Mouse (Mus musculus): Measurements from ENCODE around the gene Mag. TPM values are rescaled to one million over a fixed set of nuclear protein-coding genes. Genes with fewer than 3 reads are reported as not detected.

Mag gene
- total and polyA plus RNA-seq, 2 experiments from 2014 or later = 5.7 to 14.9 TPM

GRCm38 (mm10) chr7:30920217-30920616 lies 5.5 kb upstream of the Mag start:
- no peak overlapping the region for H3K27ac ChIP-seq (ENCODE audit: low read depth, low read length)
- no peaks in the 10 kb centered on the region for H3K36me3 ChIP-seq (ENCODE audit: insufficient read depth, low read length)
- H3K4me3 ChIP-seq (ENCODE audit: low read depth, low read length) = no peak overlapping the region
- H3K27me3 ChIP-seq (ENCODE audit: insufficient read depth, low read length) = no peaks in the 10 kb centered on the region
- ATAC-seq (ENCODE audit: low FRiP score) (no peak), DNase-seq (ENCODE audit: low spot score) (no peak)
- WGBS = 56% methylated on average over 3 of the region's 3 CpGs
- H3K9ac ChIP-seq (replicated peaks; ENCODE audit: low read length, poor library complexity, severe bottlenecking) = no peak overlapping the region
- H3K4me2 ChIP-seq (ENCODE audit: low read depth, low read length, poor library complexity, severe bottlenecking) = no peak overlapping the region
- TF ChIP-seq CTCF (IDR thresholded peaks at IDR 0.05) = no peak
- H3K4me1 ChIP-seq (ENCODE audit: insufficient read depth, low read length) = no peaks in the 10 kb centered on the region
- no peaks in the 10 kb centered on the region for H3K9me3 ChIP-seq (ENCODE audit: low read length)

DNA sequence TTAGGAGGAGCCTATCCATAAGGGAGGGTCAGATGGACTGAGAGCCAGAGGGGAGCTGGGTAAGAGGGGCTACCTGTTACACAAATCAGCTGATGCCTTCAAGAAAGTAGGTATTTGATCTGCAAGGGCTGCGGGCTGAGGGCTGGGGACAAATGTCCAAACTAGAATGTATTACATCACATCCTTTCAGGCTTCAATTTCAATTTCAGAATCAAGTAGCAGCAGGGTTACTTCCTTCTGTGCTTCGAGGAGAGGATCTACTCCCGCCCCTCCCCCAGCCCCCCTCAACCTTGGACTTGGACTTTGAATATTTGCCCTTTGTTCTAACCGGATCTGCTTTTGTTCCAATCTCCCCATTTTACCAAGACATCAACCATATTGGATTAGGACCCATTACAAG lies 2.5 kb upstream of the Mag start:
- 42% methylated on average over 4 of the region's 4 CpGs for WGBS
- no peak for ATAC-seq (ENCODE audit: low FRiP score)

GRCm38 (mm10) chr7:30916713-30917112 lies 2.0 kb upstream of the Mag start:
- H3K4me3 ChIP-seq (ENCODE audit: low read depth, low read length) = no peak overlapping the region
- no peak overlapping the region for H3K27ac ChIP-seq (ENCODE audit: low read depth, low read length)
- H3K9me3 ChIP-seq (ENCODE audit: low read length) = no peaks in the 10 kb centered on the region
- H3K4me1 ChIP-seq (ENCODE audit: insufficient read depth, low read length) = no peaks in the 10 kb centered on the region
- no peak overlapping the region for H3K9ac ChIP-seq (replicated peaks; ENCODE audit: low read length, poor library complexity, severe bottlenecking)
- WGBS = 17% methylated on average over 6 of the region's 6 CpGs
- no peaks in the 10 kb centered on the region for H3K27me3 ChIP-seq (ENCODE audit: insufficient read depth, low read length)
- DNase-seq (ENCODE audit: low spot score) (no peak), ATAC-seq (ENCODE audit: low FRiP score) (no peak)
- H3K36me3 ChIP-seq (ENCODE audit: insufficient read depth, low read length) = no peaks in the 10 kb centered on the region
- no peak for TF ChIP-seq CTCF (IDR thresholded peaks at IDR 0.05)
- no peak overlapping the region for H3K4me2 ChIP-seq (ENCODE audit: low read depth, low read length, poor library complexity, severe bottlenecking)

More for the DNA sequence above, 2.5 kb upstream of the Mag start:
- Histone ChIP-seq H3K27ac (ENCODE audit: low read depth, low read length) (no peak overlapping the region), H3K4me2 (ENCODE audit: low read depth, low read length, poor library complexity, severe bottlenecking) (no peak overlapping the region), H3K9me3 (ENCODE audit: low read length) (no peaks in the 10 kb centered on the region), H3K4me1 (ENCODE audit: insufficient read depth, low read length) (no peaks in the 10 kb centered on the region), H3K9ac (replicated peaks; ENCODE audit: low read length, poor library complexity, severe bottlenecking) (no peak overlapping the region), H3K27me3 (ENCODE audit: insufficient read depth, low read length) (no peaks in the 10 kb centered on the region), H3K4me3 (ENCODE audit: low read depth, low read length) (no peak overlapping the region), H3K36me3 (ENCODE audit: insufficient read depth, low read length) (no peaks in the 10 kb centered on the region)
- no peak for DNase-seq (ENCODE audit: low spot score)
- TF ChIP-seq CTCF (IDR thresholded peaks at IDR 0.05) = no peak

DNA sequence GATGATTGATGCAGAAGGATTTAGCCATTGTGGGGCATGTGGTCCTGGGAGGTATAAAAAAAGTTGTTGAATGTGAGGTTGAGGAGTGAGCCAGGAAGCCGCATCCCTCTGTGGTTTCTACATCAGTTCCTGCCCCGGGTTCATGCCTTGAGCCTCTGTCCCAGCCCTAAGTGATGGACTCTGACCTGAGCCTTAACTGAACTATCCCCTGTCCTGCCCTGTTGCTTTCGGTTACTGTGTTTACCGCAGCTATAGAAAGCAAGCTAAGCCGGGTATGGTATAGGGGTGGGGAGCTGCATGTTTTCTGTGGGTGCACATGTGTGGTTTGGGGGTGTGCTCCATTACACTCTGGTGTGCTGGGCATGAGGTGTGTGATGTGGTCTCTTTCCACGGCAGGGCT lies 4.9 kb downstream of the Mag start:
- 78% methylated on average over 6 of the region's 6 CpGs for WGBS

GRCm38 (mm10) chr7:30908992-30909431 lies 5.7 kb downstream of the Mag start:
- 29% methylated on average over 16 of the region's 17 CpGs for WGBS
- Histone ChIP-seq H3K9ac (replicated peaks; ENCODE audit: low read length, poor library complexity, severe bottlenecking) (no peak overlapping the region), H3K27ac (ENCODE audit: low read depth, low read length) (no peak overlapping the region), H3K27me3 (ENCODE audit: insufficient read depth, low read length) (no peaks in the 10 kb centered on the region), H3K4me1 (ENCODE audit: insufficient read depth, low read length) (no peaks in the 10 kb centered on the region), H3K36me3 (ENCODE audit: insufficient read depth, low read length) (no peaks in the 10 kb centered on the region), H3K4me3 (ENCODE audit: low read depth, low read length) (peak overlapping the region; percentile 29), H3K4me2 (ENCODE audit: low read depth, low read length, poor library complexity, severe bottlenecking) (peak overlapping the region; percentile 54), H3K9me3 (ENCODE audit: low read length) (no peaks in the 10 kb centered on the region)
- ATAC-seq (ENCODE audit: low FRiP score) = 0 out of 2 replicates have a peak, but pooled peaks have one; percentile 34
- DNase-seq (ENCODE audit: low spot score) = no peak
- no peak for TF ChIP-seq CTCF (IDR thresholded peaks at IDR 0.05)

More for the DNA sequence above, 4.9 kb downstream of the Mag start:
- Histone ChIP-seq H3K4me3 (ENCODE audit: low read depth, low read length) (no peak overlapping the region), H3K9ac (replicated peaks; ENCODE audit: low read length, poor library complexity, severe bottlenecking) (no peak overlapping the region), H3K36me3 (ENCODE audit: insufficient read depth, low read length) (no peaks in the 10 kb centered on the region), H3K27ac (ENCODE audit: low read depth, low read length) (no peak overlapping the region), H3K4me2 (ENCODE audit: low read depth, low read length, poor library complexity, severe bottlenecking) (no peak overlapping the region), H3K9me3 (ENCODE audit: low read length) (no peaks in the 10 kb centered on the region), H3K4me1 (ENCODE audit: insufficient read depth, low read length) (no peaks in the 10 kb centered on the region), H3K27me3 (ENCODE audit: insufficient read depth, low read length) (no peaks in the 10 kb centered on the region)
- TF ChIP-seq CTCF (IDR thresholded peaks at IDR 0.05) = no peak
- no peak for ATAC-seq (ENCODE audit: low FRiP score)
- DNase-seq (ENCODE audit: low spot score) = no peak

DNA sequence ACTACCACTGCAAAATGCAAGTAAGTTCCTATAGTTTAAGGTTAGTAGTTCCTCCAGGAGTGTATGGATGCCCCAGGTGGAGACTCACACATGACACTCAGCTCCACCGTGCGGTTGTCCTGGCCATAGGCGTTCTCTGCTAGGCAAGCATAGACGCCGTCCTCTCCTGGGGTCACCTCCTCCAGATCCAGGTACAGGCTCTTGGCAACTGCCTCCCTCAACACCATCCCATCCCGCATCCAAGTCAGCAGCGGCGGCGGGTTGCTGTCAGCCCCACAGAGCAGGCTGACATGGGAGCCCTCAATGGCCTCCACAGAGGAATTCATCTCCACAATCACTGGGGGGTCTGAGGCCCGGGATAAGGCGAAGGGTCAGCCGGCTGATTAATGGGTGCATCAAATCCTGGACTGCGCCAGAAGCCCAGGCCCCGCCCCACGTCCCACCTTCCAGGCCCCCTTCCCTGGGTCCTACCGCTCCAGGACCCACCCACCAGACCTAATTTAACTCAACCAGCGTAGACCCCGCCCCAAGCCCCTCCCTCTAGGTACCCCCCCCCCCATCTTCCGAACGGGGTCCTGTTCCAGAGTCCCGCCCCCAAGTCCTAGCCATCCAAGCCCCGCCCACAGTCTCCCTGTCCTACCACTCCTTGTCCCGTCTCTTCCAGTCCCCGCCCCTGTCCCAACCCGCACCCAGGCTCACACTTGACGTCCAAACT lies 6.2 kb downstream of the Mag start:
- H3K9ac ChIP-seq (replicated peaks; ENCODE audit: low read length, poor library complexity, severe bottlenecking) = 0 out of 2 replicates have a peak overlapping the region, but pooled peaks have one; percentile 29
- H3K4me1 ChIP-seq (ENCODE audit: insufficient read depth, low read length) = no peaks in the 10 kb centered on the region
- H3K27ac ChIP-seq (ENCODE audit: low read depth, low read length) = no peak overlapping the region
- TF ChIP-seq CTCF (IDR thresholded peaks at IDR 0.05) = 0 out of 2 replicates have a peak, but pooled peaks have one; percentile 16
- peak overlapping the region; percentile 54 for H3K4me2 ChIP-seq (ENCODE audit: low read depth, low read length, poor library complexity, severe bottlenecking)
- H3K27me3 ChIP-seq (ENCODE audit: insufficient read depth, low read length) = no peaks in the 10 kb centered on the region
- no peaks in the 10 kb centered on the region for H3K9me3 ChIP-seq (ENCODE audit: low read length)
- H3K4me3 ChIP-seq (ENCODE audit: low read depth, low read length) = peak overlapping the region; percentile 29
- ATAC-seq (ENCODE audit: low FRiP score) = peak; percentile 63; the same call in 1 of the 2 replicates
- 3% methylated on average over 24 of the region's 26 CpGs for WGBS
- DNase-seq (ENCODE audit: low spot score) = peak; percentile 2
- H3K36me3 ChIP-seq (ENCODE audit: insufficient read depth, low read length) = no peaks in the 10 kb centered on the region

All from midbrain, postnatal 0 days (tissue).